Mouse (Mus musculus) embryonic facial prominence, embryonic 12.5 days (tissue): ENCODE measurements at regions not wholly inside any gene's neighbourhood (a gene's known extent, or its start where the extent isn't known, plus 50 kb on each side); places are given as distances from the start of the nearest gene placed in this dataset.
A peak's percentile ranks its signal among the peaks of the same experiment; 100 is the strongest.

Source experiments
- ATAC-seq: fragments of 200-750 bp; cut with Nextera tagmentation; 2 replicates; pipeline ENCODE4 v1.8.0; 2017; ENCODE audit not compliant: insufficient number of reproducible peaks, insufficient read depth, low FRiP score, low TSS enrichment
- H3K27ac ChIP-seq: fragments of 300-500 bp; sonication (generic); 2 replicates; pipeline ENCODE4 v1.5.1; 2016; ENCODE audit warnings: mild to moderate bottlenecking
- H3K27me3 ChIP-seq: fragments of 300-500 bp; sonication (generic); 2 replicates; pipeline ENCODE4 v1.6.1; 2016; ENCODE audit warnings: mild to moderate bottlenecking, moderate library complexity
- H3K36me3 ChIP-seq: fragments of 300-500 bp; sonication (generic); 2 replicates; pipeline ENCODE4 v1.6.1; 2016; ENCODE audit warnings: mild to moderate bottlenecking
- H3K4me1 ChIP-seq: fragments of 300-500 bp; sonication (generic); 2 replicates; pipeline ENCODE4 v1.6.1; 2016
- H3K4me2 ChIP-seq: fragments of 300-500 bp; sonication (generic); replicated peaks from 2 replicates; pipeline ENCODE4 v1.6.1; 2016; ENCODE audit warnings: mild to moderate bottlenecking, moderate library complexity
- H3K4me3 ChIP-seq: fragments of 300-500 bp; sonication (generic); 2 replicates; pipeline ENCODE4 v1.5.1; 2016; ENCODE audit warnings: mild to moderate bottlenecking
- H3K9ac ChIP-seq: fragments of 300-500 bp; sonication (generic); 2 replicates; pipeline ENCODE4 v1.6.1; 2016; ENCODE audit warnings: mild to moderate bottlenecking, moderate library complexity
- H3K9me3 ChIP-seq: fragments of 300-500 bp; sonication (generic); 2 replicates; pipeline ENCODE4 v1.6.1; 2016; ENCODE audit warnings: mild to moderate bottlenecking, moderate library complexity
- WGBS: fragments of 180-500 bp; shearing (Covaris S2); methylation state at CpG from one replicate; pipeline ENCODE4 v1.1.7; 2016; 5-methylcytosine and 5-hydroxymethylcytosine counted together

DNA sequence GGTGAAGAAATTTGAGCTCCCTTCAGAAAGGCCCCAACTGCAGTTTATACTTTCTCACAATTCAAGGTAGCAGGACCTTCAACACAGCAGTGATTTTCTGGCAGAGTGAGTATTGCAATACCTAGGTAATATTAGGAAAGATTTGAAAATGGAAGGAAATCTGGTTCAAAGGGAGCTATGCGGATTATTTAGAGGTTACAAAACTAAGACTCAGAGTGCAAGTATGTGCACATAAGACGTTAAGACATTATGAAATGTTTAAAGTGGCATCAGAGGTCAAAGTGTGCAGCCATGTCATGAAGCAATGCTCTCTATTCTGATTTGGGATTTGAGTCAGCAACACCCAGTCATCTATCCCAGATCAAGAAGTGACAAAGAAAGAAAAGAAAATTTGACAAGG lies 164.6 kb downstream of the Ptn start:
- no peak for ATAC-seq
- Histone ChIP-seq H3K9ac (no peak overlapping the region), H3K9me3 (no peaks in the 10 kb centered on the region), H3K4me2 (no peak overlapping the region), H3K36me3 (no peaks in the 10 kb centered on the region), H3K4me3 (no peak overlapping the region), H3K4me1 (no peaks in the 10 kb centered on the region), H3K27ac (no peak overlapping the region), H3K27me3 (no peaks in the 10 kb centered on the region)
- 78% methylated on average over 2 of the region's 2 CpGs for WGBS

DNA sequence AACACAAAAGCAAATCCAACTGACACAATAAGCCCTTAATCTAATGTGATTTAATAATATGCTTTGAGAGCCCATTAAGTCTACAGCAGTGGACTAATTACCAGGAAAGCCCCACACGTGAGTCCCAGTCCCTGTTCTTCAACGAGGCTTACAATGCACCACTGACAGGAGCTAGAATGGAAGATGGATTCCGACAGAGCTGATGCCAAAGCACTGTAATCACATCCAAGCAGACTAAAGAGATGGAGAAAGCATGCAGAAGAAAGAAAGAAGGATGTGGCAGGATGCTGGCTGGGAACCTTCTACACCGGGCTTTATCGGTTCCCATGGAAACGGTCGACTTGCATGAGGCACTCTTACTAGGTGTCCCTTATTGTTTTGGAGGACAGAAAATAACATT lies 165.1 kb downstream of the Ptn start:
- H3K4me2 ChIP-seq, result no peak overlapping the region
- H3K4me1 ChIP-seq, result no peaks in the 10 kb centered on the region
- no peaks in the 10 kb centered on the region for H3K27me3 ChIP-seq
- no peak overlapping the region for H3K4me3 ChIP-seq
- H3K9me3 ChIP-seq, result no peaks in the 10 kb centered on the region
- H3K27ac ChIP-seq, result no peak overlapping the region
- 45% methylated on average over 7 of the region's 7 CpGs for WGBS
- peak; percentile 56; the same call in 1 of the 2 replicates for ATAC-seq
- no peaks in the 10 kb centered on the region for H3K36me3 ChIP-seq
- H3K9ac ChIP-seq, result no peak overlapping the region

DNA sequence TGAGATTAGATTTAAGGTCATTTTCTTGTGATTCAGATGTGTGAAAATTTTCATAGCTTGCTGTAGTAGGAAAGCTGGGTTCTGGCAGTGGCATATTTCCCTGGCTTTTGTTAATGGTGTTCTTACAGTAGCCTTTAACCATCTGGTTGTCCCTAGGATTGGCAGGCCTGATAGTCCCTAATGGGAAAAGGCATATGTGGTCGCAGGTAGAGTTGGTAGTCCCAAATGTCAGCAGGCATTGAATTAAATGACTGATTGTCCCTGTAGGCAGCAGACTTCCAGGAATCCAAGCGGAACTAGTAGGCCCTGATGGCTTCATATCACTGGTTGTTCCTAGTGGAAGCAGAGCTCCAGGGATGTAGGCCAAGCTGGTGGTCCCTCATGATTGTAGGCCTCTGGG lies 173.0 kb downstream of the Ptn start:
- Histone ChIP-seq H3K4me1 (no peaks in the 10 kb centered on the region), H3K36me3 (no peaks in the 10 kb centered on the region), H3K4me3 (no peak overlapping the region), H3K27me3 (no peaks in the 10 kb centered on the region), H3K4me2 (no peak overlapping the region), H3K9me3 (no peaks in the 10 kb centered on the region), H3K27ac (no peak overlapping the region), H3K9ac (no peak overlapping the region)
- ATAC-seq, result no peak
- WGBS, result 81% methylated on average over 2 of the region's 2 CpGs

DNA sequence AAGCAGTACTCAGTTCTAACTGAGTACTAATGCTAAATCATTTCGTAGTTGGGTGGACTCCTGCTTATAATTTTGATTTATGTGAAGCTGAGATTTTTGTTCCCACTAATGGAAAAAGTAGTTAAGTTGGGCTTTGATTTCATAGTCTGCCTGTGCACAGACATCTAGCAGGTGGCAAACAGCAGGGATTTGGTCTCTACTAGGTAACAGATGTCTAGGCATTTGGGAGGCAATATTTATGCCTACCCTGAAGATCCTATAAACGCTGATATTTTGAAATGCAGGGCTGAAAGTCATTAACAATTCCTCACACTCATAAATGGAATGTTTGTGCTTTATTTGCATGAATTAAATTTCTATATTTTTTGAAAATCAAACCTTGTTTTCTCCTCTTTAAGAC lies 182.4 kb downstream of the Ptn start:
- no peaks in the 10 kb centered on the region for H3K9me3 ChIP-seq
- 68% methylated on average over 2 of the region's 2 CpGs for WGBS
- no peak for ATAC-seq
- no peak overlapping the region for H3K4me2 ChIP-seq
- no peaks in the 10 kb centered on the region for H3K27me3 ChIP-seq
- no peak overlapping the region for H3K4me3 ChIP-seq
- H3K4me1 ChIP-seq, result no peaks in the 10 kb centered on the region
- H3K36me3 ChIP-seq, result no peaks in the 10 kb centered on the region
- H3K9ac ChIP-seq, result no peak overlapping the region
- H3K27ac ChIP-seq, result no peak overlapping the region

DNA sequence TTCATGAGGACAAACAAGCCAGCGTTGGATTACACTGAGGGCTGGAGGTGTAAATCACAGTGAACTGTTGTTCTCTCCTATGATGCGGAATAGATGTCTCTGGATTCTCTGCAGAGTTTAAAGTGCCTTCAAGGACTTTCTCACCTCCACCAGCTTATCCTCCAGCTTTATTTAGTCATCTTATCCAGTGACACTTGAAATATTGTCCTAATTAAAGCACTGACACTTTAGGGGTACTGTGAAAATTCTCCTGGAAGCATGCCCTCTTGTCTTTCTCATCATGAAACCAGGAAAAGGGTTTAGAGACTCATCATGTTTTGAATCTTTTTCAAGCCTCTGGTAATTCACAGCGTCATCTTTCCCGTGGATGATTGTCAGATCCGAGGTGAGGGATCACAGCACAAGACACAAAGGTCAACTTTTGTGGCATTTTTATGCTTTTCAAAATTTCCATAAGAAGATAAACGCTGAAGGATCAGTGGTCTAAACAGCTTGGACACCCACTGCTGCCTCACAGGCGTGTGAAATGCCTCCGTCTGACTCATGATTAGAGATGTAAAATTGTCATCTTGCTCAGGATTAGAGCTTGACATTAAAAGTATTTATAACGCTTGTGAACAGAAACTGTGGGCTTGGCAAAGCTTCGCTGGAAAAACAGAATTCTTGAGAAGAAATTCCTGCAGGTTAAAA lies 201.6 kb downstream of the Ptn start:
- H3K4me1 ChIP-seq, result no peaks in the 10 kb centered on the region
- 70% methylated on average over 10 of the region's 10 CpGs for WGBS
- H3K9ac ChIP-seq, result no peak overlapping the region
- no peak overlapping the region for H3K4me3 ChIP-seq
- no peak for ATAC-seq
- no peaks in the 10 kb centered on the region for H3K36me3 ChIP-seq
- no peaks in the 10 kb centered on the region for H3K27me3 ChIP-seq
- no peak overlapping the region for H3K4me2 ChIP-seq
- no peaks in the 10 kb centered on the region for H3K9me3 ChIP-seq
- H3K27ac ChIP-seq, result no peak overlapping the region

DNA sequence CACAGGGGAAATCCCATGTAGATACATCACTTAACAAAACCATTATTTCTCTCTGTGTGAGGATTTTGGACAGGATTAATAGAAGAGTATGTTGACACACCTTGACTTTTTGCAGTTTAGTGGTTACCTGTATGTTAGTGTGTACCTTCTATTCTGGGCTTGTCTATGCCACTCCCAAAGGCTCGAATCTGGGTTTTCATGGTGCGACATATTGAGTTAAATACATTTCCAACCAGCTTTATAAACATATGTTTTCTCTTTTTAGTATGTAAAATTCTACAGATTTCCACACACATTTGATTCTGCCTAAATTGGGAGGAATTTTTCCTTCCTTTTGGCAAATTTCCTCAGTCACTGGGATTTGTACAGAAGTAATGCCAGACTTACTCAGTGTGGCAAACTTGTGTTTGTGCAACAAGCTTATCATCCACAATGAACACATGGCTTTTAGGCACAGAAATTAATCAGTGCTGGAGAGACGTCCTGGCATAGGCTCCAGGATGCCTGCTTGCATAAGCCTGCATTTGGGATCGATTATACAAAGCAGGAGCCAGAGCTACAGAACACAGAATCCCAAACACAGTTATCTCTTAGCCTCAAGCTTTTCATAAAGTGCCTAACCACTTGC lies 204.3 kb downstream of the Ptn start:
- Histone ChIP-seq H3K9me3 (no peaks in the 10 kb centered on the region), H3K9ac (no peak overlapping the region), H3K4me2 (no peak overlapping the region), H3K4me3 (no peak overlapping the region), H3K27me3 (no peaks in the 10 kb centered on the region), H3K36me3 (no peaks in the 10 kb centered on the region), H3K27ac (no peak overlapping the region), H3K4me1 (no peaks in the 10 kb centered on the region)
- WGBS, result 54% methylated on average over 4 of the region's 4 CpGs
- ATAC-seq, result no peak

DNA sequence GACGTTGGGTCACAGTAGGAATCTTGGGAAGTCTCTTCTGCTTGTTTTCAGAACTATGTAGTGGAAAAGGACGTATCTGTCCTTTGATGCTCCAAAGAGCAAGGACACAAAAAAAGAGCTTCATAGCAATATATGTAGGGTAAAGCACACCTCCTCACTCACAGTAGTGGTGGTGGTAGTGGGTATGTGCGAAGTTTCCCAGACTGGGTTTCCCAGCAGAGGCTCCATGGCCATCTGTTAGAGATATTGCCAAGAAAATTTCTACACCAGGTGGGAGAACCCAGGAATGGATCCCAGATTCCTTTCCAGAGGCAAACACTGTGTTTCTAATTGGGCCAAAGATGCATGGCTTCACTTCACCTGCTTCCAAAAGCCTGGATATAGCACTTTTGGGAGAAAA lies 205.2 kb downstream of the Ptn start:
- WGBS, result 80% methylated on average over 3 of the region's 3 CpGs
- Histone ChIP-seq H3K4me1 (no peaks in the 10 kb centered on the region), H3K27ac (no peak overlapping the region), H3K27me3 (no peaks in the 10 kb centered on the region), H3K4me2 (no peak overlapping the region), H3K9me3 (no peaks in the 10 kb centered on the region), H3K4me3 (no peak overlapping the region), H3K9ac (no peak overlapping the region), H3K36me3 (no peaks in the 10 kb centered on the region)
- no peak for ATAC-seq

DNA sequence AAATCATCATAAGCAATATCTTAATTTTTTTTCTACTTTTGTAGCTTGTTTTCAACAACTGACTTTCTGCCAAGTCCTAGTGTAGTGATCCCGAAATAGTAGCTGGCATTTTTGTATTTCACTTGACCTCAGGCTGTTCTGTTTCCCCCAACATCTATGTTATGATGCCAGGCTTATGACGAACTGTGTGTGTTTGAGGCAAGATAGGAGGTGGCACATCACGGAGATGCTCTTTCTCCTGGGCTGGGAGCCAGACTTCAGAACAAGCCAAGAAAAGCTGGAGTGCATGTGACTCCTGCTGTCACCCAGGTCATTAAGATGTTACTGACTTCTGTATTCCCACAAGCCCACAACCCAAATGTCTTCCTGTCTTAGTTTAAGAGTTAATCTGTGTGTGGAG lies 208.7 kb downstream of the Chrm2 start:
- Histone ChIP-seq H3K27me3 (no peaks in the 10 kb centered on the region), H3K4me1 (no peaks in the 10 kb centered on the region), H3K4me3 (no peak overlapping the region), H3K36me3 (no peaks in the 10 kb centered on the region), H3K27ac (no peak overlapping the region), H3K9ac (no peak overlapping the region), H3K9me3 (no peaks in the 10 kb centered on the region), H3K4me2 (no peak overlapping the region)
- WGBS, result 82% methylated on average over 3 of the region's 3 CpGs
- no peak for ATAC-seq

DNA sequence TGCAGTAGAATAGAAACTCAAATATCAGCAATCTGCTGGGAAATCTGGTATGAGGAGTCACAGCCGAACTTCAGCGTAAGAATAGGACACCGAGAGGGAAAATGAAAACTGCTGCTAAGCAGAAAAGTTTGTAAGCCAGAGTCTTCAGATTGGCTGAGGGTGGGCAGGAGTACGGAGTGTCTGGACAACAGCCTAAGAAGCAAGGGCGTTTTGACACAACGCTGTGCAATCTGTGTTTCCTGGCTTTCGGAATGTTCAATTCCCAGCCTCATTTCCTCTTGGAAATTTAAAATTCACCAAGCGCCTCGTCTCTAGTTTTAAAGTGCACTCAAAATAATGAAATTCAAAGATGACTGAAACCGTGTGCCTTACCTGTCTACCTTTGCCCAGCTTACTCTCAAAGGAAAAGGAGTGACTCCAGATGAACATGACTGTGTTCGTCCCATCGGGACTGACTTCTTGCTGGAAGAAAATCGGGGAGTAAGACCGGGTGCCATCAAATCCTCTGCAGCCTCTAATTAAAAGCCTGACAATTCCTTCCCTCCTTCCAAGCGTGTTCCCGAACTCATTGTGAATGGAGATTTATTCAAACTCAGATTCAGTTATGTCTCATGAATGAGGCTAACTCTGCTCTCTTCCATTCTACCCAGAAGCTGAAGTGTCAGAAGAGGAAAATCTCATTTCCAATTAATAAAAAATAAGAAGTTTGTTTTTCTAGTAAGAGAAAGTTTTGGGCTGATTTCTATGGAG lies 203.2 kb downstream of the Chrm2 start:
- WGBS, result 87% methylated on average over 16 of the region's 16 CpGs
- no peak overlapping the region for H3K4me2 ChIP-seq

DNA sequence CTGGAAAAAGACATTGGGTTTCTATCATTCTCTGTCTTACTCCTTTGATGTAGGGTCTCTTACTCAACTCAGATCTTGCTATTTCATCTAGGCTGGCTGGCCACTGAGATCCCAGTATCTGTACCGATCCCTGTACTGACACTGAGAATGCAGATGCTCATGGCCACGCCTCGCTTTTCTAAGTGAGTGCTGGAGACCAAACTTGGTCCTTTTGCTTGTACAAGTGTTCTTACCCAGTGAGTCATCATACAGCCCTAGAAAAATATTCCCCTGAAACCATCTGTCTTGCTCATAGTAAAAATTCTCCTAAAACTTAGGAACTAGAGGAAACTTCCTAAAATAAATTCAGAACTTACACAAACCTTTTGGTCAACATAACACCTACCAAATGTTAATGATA lies 193.2 kb downstream of the Chrm2 start:
- Histone ChIP-seq H3K27ac (no peak overlapping the region), H3K4me1 (no peaks in the 10 kb centered on the region), H3K9me3 (no peaks in the 10 kb centered on the region), H3K4me2 (no peak overlapping the region), H3K27me3 (no peaks in the 10 kb centered on the region), H3K9ac (no peak overlapping the region), H3K36me3 (no peaks in the 10 kb centered on the region), H3K4me3 (no peak overlapping the region)
- ATAC-seq, result no peak
- WGBS, result 95% methylated on average over 3 of the region's 3 CpGs

More for the DNA sequence above, 203.2 kb downstream of the Chrm2 start:
- H3K27me3 ChIP-seq, result no peaks in the 10 kb centered on the region
- H3K4me3 ChIP-seq, result no peak overlapping the region
- H3K9me3 ChIP-seq, result no peaks in the 10 kb centered on the region
- H3K4me1 ChIP-seq, result no peaks in the 10 kb centered on the region
- H3K27ac ChIP-seq, result no peak overlapping the region
- H3K9ac ChIP-seq, result no peak overlapping the region
- no peaks in the 10 kb centered on the region for H3K36me3 ChIP-seq
- ATAC-seq, result no peak
